7 mouse cellular contexts compared by ENCODE assay signal in genomic region chr17:24204846-24205245, GRCm38 (mm10). TPM values are rescaled to one million over a fixed set of nuclear protein-coding genes. Genes with fewer than 3 reads are reported as not detected.
DNase-seq lines count a peak whose midpoint lies in the region; ATAC-seq and TF ChIP-seq lines count a peak whose summit lies in the region.

No protein-coding gene starts in this region.

- H3K9ac ChIP-seq in liver, adult 2 months (ENCODE audit: low read depth, low read length): peak overlapping the region; percentile 95
- peak overlapping the region; percentile 86 for H3K9ac ChIP-seq in midbrain, embryonic 13.5 days (replicated peaks)

- H3K36me3 ChIP-seq in liver, adult 2 months (ENCODE audit: control insufficient read depth, insufficient read depth, low read length): no peaks in the 10 kb centered on the region
- H3K36me3 ChIP-seq in hindbrain, embryonic 10.5 days: no peaks in the 10 kb centered on the region
- H3K36me3 ChIP-seq in midbrain, embryonic 13.5 days: no peaks in the 10 kb centered on the region

- peaks cover 22% of the 10 kb centered on the region; the same call in 1 of the 2 replicates for H3K79me2 ChIP-seq in liver, adult 2 months (ENCODE audit: control insufficient read depth, insufficient read depth, low read length)

- peak overlapping the region; percentile 72 for H3K27ac ChIP-seq in liver, adult 2 months (replicated peaks; ENCODE audit: insufficient read depth, low read depth, low read length)
- no peak overlapping the region for H3K27ac ChIP-seq in cortical plate, adult 2 months (ENCODE audit: insufficient read depth, low read length)
- peak overlapping the region; percentile 88 for H3K27ac ChIP-seq in hindbrain, embryonic 10.5 days
- peak overlapping the region; percentile 36; the same call in 1 of the 2 replicates for H3K27ac ChIP-seq in midbrain, embryonic 13.5 days

- ATAC-seq in midbrain, embryonic 13.5 days: no peak
- ATAC-seq in erythroid progenitor cell, adult 5-6 weeks (replicated peaks; ENCODE audit: low FRiP score, poor library complexity, severe bottlenecking): no peak

- H3K9me3 ChIP-seq in hindbrain, embryonic 10.5 days: no peaks in the 10 kb centered on the region
- no peaks in the 10 kb centered on the region for H3K9me3 ChIP-seq in midbrain, embryonic 13.5 days

- H3K27me3 ChIP-seq in liver, adult 2 months (ENCODE audit: control insufficient read depth, insufficient read depth, low read length): no peaks in the 10 kb centered on the region
- H3K27me3 ChIP-seq in hindbrain, embryonic 10.5 days (ENCODE audit: insufficient read depth, poor library complexity, severe bottlenecking): peaks cover 30% of the 10 kb centered on the region
- H3K27me3 ChIP-seq in midbrain, embryonic 13.5 days: peaks cover 16% of the 10 kb centered on the region

- peak; percentile 70 for DNase-seq in liver, adult 2 months (ENCODE audit: extremely low read depth, low read depth, low spot score)
- DNase-seq in liver: no peak
- DNase-seq in hindbrain, embryonic 10.5 days (ENCODE audit: low spot score): no peak
- DNase-seq in retina, embryonic 14.5 days (ENCODE audit: low spot score): no peak

- peak overlapping the region; percentile 80 for H3K4me2 ChIP-seq in midbrain, embryonic 13.5 days (replicated peaks)

- H3K4me3 ChIP-seq in liver, adult 2 months (ENCODE audit: insufficient read depth, low read depth, low read length): peak overlapping the region; percentile 82
- H3K4me3 ChIP-seq in cortical plate, adult 2 months (ENCODE audit: insufficient read depth, low read length): peak overlapping the region; percentile 68
- peak overlapping the region; percentile 79 for H3K4me3 ChIP-seq in hindbrain, embryonic 10.5 days
- peak overlapping the region; percentile 69 for H3K4me3 ChIP-seq in midbrain, embryonic 13.5 days (replicated peaks)

- no peak for TF ChIP-seq POLR2A in liver, adult 2 months (IDR thresholded peaks at IDR 0.05; ENCODE audit: extremely low read depth, insufficient read depth, low read length)
- no peak for TF ChIP-seq POLR2A in cortical plate, adult 2 months (IDR thresholded peaks at IDR 0.05; ENCODE audit: extremely low read depth, insufficient read depth, low read length)

- WGBS in liver, adult 2 months: 3% methylated on average over 7 of the region's 7 CpGs
- WGBS in hindbrain, embryonic 10.5 days: 11% methylated on average over 7 of the region's 7 CpGs
- WGBS in midbrain, embryonic 13.5 days: 8% methylated on average over 7 of the region's 7 CpGs

- H3K4me1 ChIP-seq in liver, adult 2 months (ENCODE audit: control insufficient read depth, insufficient read depth, low read length): peaks cover 29% of the 10 kb centered on the region
- peaks cover 19% of the 10 kb centered on the region for H3K4me1 ChIP-seq in cortical plate, adult 2 months (ENCODE audit: control insufficient read depth, insufficient read depth, low read length)
- peaks cover 73% of the 10 kb centered on the region for H3K4me1 ChIP-seq in hindbrain, embryonic 10.5 days (replicated peaks)
- H3K4me1 ChIP-seq in midbrain, embryonic 13.5 days (replicated peaks): peaks cover 77% of the 10 kb centered on the region

- no peak for TF ChIP-seq CTCF in liver, adult 2 months (IDR thresholded peaks at IDR 0.05; ENCODE audit: low read depth, low read length)
- TF ChIP-seq CTCF in cortical plate, adult 2 months (IDR thresholded peaks at IDR 0.05; ENCODE audit: extremely low read depth, insufficient read depth, low read length): no peak

RNA-seq across cellular contexts. Expression of gene Tbc1d24, which starts 0.5 kb away (rescaled TPM):
- total RNA-seq in liver, adult 2 months (2014; rRNA removed): 13.3 and 22.2 TPM in 2 replicates
- polyA plus RNA-seq in liver, adult 2 months (2012; rRNA removed): 23.6 and 31.5 TPM in 2 replicates
- 62.7 and 72.7 TPM in 2 replicates for polyA plus RNA-seq in cortical plate, adult 2 months (2012; rRNA removed)
- 6.0 and 6.4 TPM in 2 replicates for polyA plus RNA-seq in hindbrain, embryonic 10.5 days (2016; fragmentation: Nextera tagmentation; extraction: Ambion mirVana)
- 19.2 and 20.4 TPM in 2 replicates for polyA plus RNA-seq in midbrain, embryonic 13.5 days (2015; fragmentation: Nextera tagmentation; extraction: Ambion mirVana)
- 3.4 and 5.8 TPM in 2 replicates for total RNA-seq in erythroid progenitor cell, adult 5-6 weeks (2015; ENCODE audit: low replicate concordance)
- 2.6 and 2.7 TPM in 2 replicates for total RNA-seq in erythroid progenitor cell, adult 5-6 weeks (2017; ENCODE audit: low replicate concordance)

RNA-seq across cellular contexts. Expression of gene Ntn3, which starts 4.5 kb away (rescaled TPM):
- 2.3 and 2.8 TPM in 2 replicates for total RNA-seq in liver, adult 2 months (2014; rRNA removed)
- polyA plus RNA-seq in liver, adult 2 months (2012; rRNA removed): 7.4 and 7.8 TPM in 2 replicates
- polyA plus RNA-seq in cortical plate, adult 2 months (2012; rRNA removed): 5.5 and 6.8 TPM in 2 replicates
- polyA plus RNA-seq in hindbrain, embryonic 10.5 days (2016; fragmentation: Nextera tagmentation; extraction: Ambion mirVana): 4.8 and 7.3 TPM in 2 replicates
- 3.3 and 4.6 TPM in 2 replicates for polyA plus RNA-seq in midbrain, embryonic 13.5 days (2015; fragmentation: Nextera tagmentation; extraction: Ambion mirVana)
- not detected in 2 replicates for total RNA-seq in erythroid progenitor cell, adult 5-6 weeks (2015; ENCODE audit: low replicate concordance)
- not detected in 2 replicates for total RNA-seq in erythroid progenitor cell, adult 5-6 weeks (2017; ENCODE audit: low replicate concordance)

RNA-seq across cellular contexts. Expression of gene Tedc2, which starts 15.8 kb away (rescaled TPM):
- total RNA-seq in liver, adult 2 months (2014; rRNA removed): 44.1 and 53.2 TPM in 2 replicates
- 61.4 and 78.0 TPM in 2 replicates for polyA plus RNA-seq in liver, adult 2 months (2012; rRNA removed)
- 17.0 and 19.0 TPM in 2 replicates for polyA plus RNA-seq in cortical plate, adult 2 months (2012; rRNA removed)
- 19.3 and 22.4 TPM in 2 replicates for polyA plus RNA-seq in hindbrain, embryonic 10.5 days (2016; fragmentation: Nextera tagmentation; extraction: Ambion mirVana)
- polyA plus RNA-seq in midbrain, embryonic 13.5 days (2015; fragmentation: Nextera tagmentation; extraction: Ambion mirVana): 13.9 and 14.4 TPM in 2 replicates
- total RNA-seq in erythroid progenitor cell, adult 5-6 weeks (2015; ENCODE audit: low replicate concordance): 13.8 and 19.8 TPM in 2 replicates
- 16.2 and 17.2 TPM in 2 replicates for total RNA-seq in erythroid progenitor cell, adult 5-6 weeks (2017; ENCODE audit: low replicate concordance)

RNA-seq across cellular contexts. Expression of gene Atp6v0c, which starts 35.3 kb away (rescaled TPM):
- 40.0 and 68.4 TPM in 2 replicates for total RNA-seq in liver, adult 2 months (2014; rRNA removed)
- polyA plus RNA-seq in liver, adult 2 months (2012; rRNA removed): 625 and 644 TPM in 2 replicates
- polyA plus RNA-seq in cortical plate, adult 2 months (2012; rRNA removed): 2,699 and 2,818 TPM in 2 replicates
- polyA plus RNA-seq in hindbrain, embryonic 10.5 days (2016; fragmentation: Nextera tagmentation; extraction: Ambion mirVana): 488 and 579 TPM in 2 replicates
- polyA plus RNA-seq in midbrain, embryonic 13.5 days (2015; fragmentation: Nextera tagmentation; extraction: Ambion mirVana): 843 and 851 TPM in 2 replicates
- 231 and 265 TPM in 2 replicates for total RNA-seq in erythroid progenitor cell, adult 5-6 weeks (2015; ENCODE audit: low replicate concordance)
- total RNA-seq in erythroid progenitor cell, adult 5-6 weeks (2017; ENCODE audit: low replicate concordance): 83.8 and 103 TPM in 2 replicates

RNA-seq across cellular contexts. Expression of gene Amdhd2, which starts 41.3 kb away (rescaled TPM):
- total RNA-seq in liver, adult 2 months (2014; rRNA removed): 19.3 and 23.8 TPM in 2 replicates
- polyA plus RNA-seq in liver, adult 2 months (2012; rRNA removed): 26.7 and 35.4 TPM in 2 replicates
- polyA plus RNA-seq in cortical plate, adult 2 months (2012; rRNA removed): 33.6 and 36.5 TPM in 2 replicates
- polyA plus RNA-seq in hindbrain, embryonic 10.5 days (2016; fragmentation: Nextera tagmentation; extraction: Ambion mirVana): 42.9 and 50.0 TPM in 2 replicates
- polyA plus RNA-seq in midbrain, embryonic 13.5 days (2015; fragmentation: Nextera tagmentation; extraction: Ambion mirVana): 32.9 and 35.6 TPM in 2 replicates
- total RNA-seq in erythroid progenitor cell, adult 5-6 weeks (2015; ENCODE audit: low replicate concordance): 10.5 and 20.5 TPM in 2 replicates
- 9.8 and 10.7 TPM in 2 replicates for total RNA-seq in erythroid progenitor cell, adult 5-6 weeks (2017; ENCODE audit: low replicate concordance)
